Mouse (Mus musculus) MEL (cell line): ENCODE measurements around the gene Gramd1a. TPM values are rescaled to one million over a fixed set of nuclear protein-coding genes. Genes with fewer than 3 reads are reported as not detected.

Experiments
- DNase-seq: peaks from one replicate; pipeline ENCODE4 v3.0.0; 2011; ENCODE audit warnings: low read depth, low spot score
- H3K27ac ChIP-seq: 2 replicates; pipeline ENCODE4 v1.5.1; 2012; ENCODE audit warnings: low read depth, mild to moderate bottlenecking, control low read depth, low read length, moderate library complexity; ENCODE audit not compliant: control insufficient read depth
- H3K27me3 ChIP-seq, 2 experiments: fragments of 150-350 bp in 1 of 2; sonication (generic) in 1 of 2; 2 replicates each; pipeline ENCODE4 v1.6.1; 2012; ENCODE audit warnings: low read length in 2 of 2, mild to moderate bottlenecking in 2 of 2, improper control_type of control experiment in 1 of 2, moderate library complexity in 1 of 2; ENCODE audit not compliant: insufficient read depth in 2 of 2, control insufficient read depth in 1 of 2
- H3K36me3 ChIP-seq, 2 experiments: 2 replicates each; pipeline ENCODE4 v1.6.1; 2012 to 2014; ENCODE audit warnings: low read length in 2 of 2, improper control_type of control experiment in 1 of 2, inconsistent platforms in 1 of 2, mild to moderate bottlenecking in 1 of 2; ENCODE audit not compliant: insufficient read depth in 2 of 2, control insufficient read depth in 1 of 2
- H3K4me1 ChIP-seq, 2 experiments: fragments of 150-350 bp in 1 of 2; sonication (generic) in 1 of 2; 2 replicates each; pipeline ENCODE4 v1.6.1; 2012; ENCODE audit warnings: low read length in 2 of 2, improper control_type of control experiment in 1 of 2, mild to moderate bottlenecking in 1 of 2; ENCODE audit not compliant: insufficient read depth in 2 of 2, control insufficient read depth in 1 of 2
- H3K4me3 ChIP-seq, 2 experiments: fragments of 150-350 bp in 1 of 2; sonication (generic) in 1 of 2; 2 replicates each; pipeline ENCODE4 v1.5.1; 2012; ENCODE audit warnings: low read depth in 2 of 2, low read length in 2 of 2, mild to moderate bottlenecking in 2 of 2, moderate library complexity in 2 of 2, control low read depth in 1 of 2, improper control_type of control experiment in 1 of 2; ENCODE audit not compliant: control insufficient read depth in 1 of 2, insufficient read depth in 1 of 2
- H3K79me2 ChIP-seq: 2 replicates; pipeline ENCODE4 v1.6.1; 2012; ENCODE audit warnings: mild to moderate bottlenecking, low read length, moderate library complexity; ENCODE audit not compliant: control insufficient read depth, poor library complexity, insufficient read depth
- H3K9ac ChIP-seq: 2 replicates; pipeline ENCODE4 v1.6.1; 2012; ENCODE audit warnings: low read depth, mild to moderate bottlenecking, control low read depth, low read length, moderate library complexity; ENCODE audit not compliant: control insufficient read depth, poor library complexity, severe bottlenecking
- H3K9me3 ChIP-seq: fragments of 150-350 bp; sonication (generic); replicated peaks from 2 replicates; pipeline ENCODE4 v1.6.1; 2012; ENCODE audit warnings: mild to moderate bottlenecking, low read length, improper control_type of control experiment, moderate library complexity; ENCODE audit not compliant: insufficient read depth
- BHLHE40 ChIP-seq: IDR thresholded peaks from 2 replicates; pipeline ENCODE4 v1.6.1; 2012; ENCODE audit warnings: low read depth, mild to moderate bottlenecking, inconsistent platforms, low read length, improper control_type of control experiment, borderline replicate concordance
- CHD1 ChIP-seq: IDR thresholded peaks from 2 replicates; pipeline ENCODE4 v1.6.1; 2012; ENCODE audit warnings: low read depth, mild to moderate bottlenecking, inconsistent platforms, low read length, improper control_type of control experiment
- E2F4 ChIP-seq: IDR thresholded peaks from 2 replicates; pipeline ENCODE4 v1.6.1; 2011; ENCODE audit warnings: low read depth, low read length, improper control_type of control experiment, borderline replicate concordance
- JUND ChIP-seq: IDR thresholded peaks from 2 replicates; pipeline ENCODE4 v1.6.1; 2011; ENCODE audit warnings: low read depth, mild to moderate bottlenecking, improper control_type of control experiment, low read length
- MAFK ChIP-seq: IDR thresholded peaks from 2 replicates; pipeline ENCODE4 v1.6.1; 2011; ENCODE audit warnings: low read depth, mild to moderate bottlenecking, low read length, improper control_type of control experiment, borderline replicate concordance
- MXI1 ChIP-seq: IDR thresholded peaks from 2 replicates; pipeline ENCODE4 v1.6.1; 2011; ENCODE audit warnings: mild to moderate bottlenecking, low read depth, low read length, improper control_type of control experiment
- MYB ChIP-seq: IDR thresholded peaks from 2 replicates; pipeline ENCODE4 v1.6.1; 2011; ENCODE audit warnings: mild to moderate bottlenecking, low read depth, low read length, improper control_type of control experiment
- NELFE ChIP-seq: IDR thresholded peaks from 2 replicates; pipeline ENCODE4 v1.6.1; 2011; ENCODE audit warnings: low read depth, low read length, improper control_type of control experiment
- POLR2AphosphoS2 ChIP-seq: IDR thresholded peaks from 2 replicates; pipeline ENCODE4 v1.6.1; 2011; ENCODE audit warnings: low read length, improper control_type of control experiment
- RAD21 ChIP-seq: IDR thresholded peaks from 2 replicates; pipeline ENCODE4 v1.6.1; 2011; ENCODE audit warnings: mild to moderate bottlenecking, low read depth, low read length, improper control_type of control experiment
- RCOR1 ChIP-seq: IDR thresholded peaks from 2 replicates; pipeline ENCODE4 v1.6.1; 2012; ENCODE audit warnings: low read depth, mild to moderate bottlenecking, inconsistent platforms, low read length, improper control_type of control experiment
- SIN3A ChIP-seq: IDR thresholded peaks from 2 replicates; pipeline ENCODE4 v1.6.1; 2012; ENCODE audit warnings: low read length, improper control_type of control experiment, inconsistent platforms
- SMC3 ChIP-seq: IDR thresholded peaks from 2 replicates; pipeline ENCODE4 v1.6.1; 2011; ENCODE audit warnings: low read depth, low read length, improper control_type of control experiment
- TAL1 ChIP-seq: IDR thresholded peaks from 2 replicates; pipeline ENCODE4 v1.6.1; 2012; ENCODE audit warnings: mild to moderate bottlenecking, inconsistent platforms, low read length, moderate library complexity, mixed read lengths
- TBP ChIP-seq: IDR thresholded peaks from 2 replicates; pipeline ENCODE4 v1.8.0; 2011; ENCODE audit warnings: low read depth, low read length, improper control_type of control experiment
- TCF12 ChIP-seq: IDR thresholded peaks from 2 replicates; pipeline ENCODE4 v1.6.1; 2014; ENCODE audit warnings: low read depth, mild to moderate bottlenecking, inconsistent platforms, low read length, improper control_type of control experiment, moderate library complexity
- UBTF ChIP-seq: IDR thresholded peaks from 2 replicates; pipeline ENCODE4 v1.6.1; 2012; ENCODE audit warnings: low read depth, mild to moderate bottlenecking, inconsistent platforms, low read length, improper control_type of control experiment, moderate library complexity, borderline replicate concordance; ENCODE audit not compliant: insufficient read depth
- USF1 ChIP-seq: IDR thresholded peaks from 2 replicates; pipeline ENCODE4 v1.6.1; 2014; ENCODE audit warnings: low read depth, mild to moderate bottlenecking, inconsistent platforms, low read length, improper control_type of control experiment, moderate library complexity
- USF2 ChIP-seq, 2 experiments: IDR thresholded peaks; 2 replicates each; pipeline ENCODE4 v1.6.1; 2011 to 2012; ENCODE audit warnings: improper control_type of control experiment in 2 of 2, low read length in 2 of 2, borderline replicate concordance in 1 of 2, inconsistent platforms in 1 of 2, low read depth in 1 of 2, mild to moderate bottlenecking in 1 of 2; ENCODE audit not compliant: insufficient read depth in 1 of 2
- ZC3H11A ChIP-seq: IDR thresholded peaks from 2 replicates; pipeline ENCODE4 v1.6.1; 2012; ENCODE audit warnings: low read depth, mild to moderate bottlenecking, inconsistent platforms, low read length, improper control_type of control experiment
- ZNF384 ChIP-seq: IDR thresholded peaks from 2 replicates; pipeline ENCODE4 v1.6.1; 2012; ENCODE audit warnings: low read depth, mild to moderate bottlenecking, inconsistent platforms, low read length, improper control_type of control experiment
- polyA plus RNA-seq, 2 experiments: library from polyadenylated mRNA; stranded (reverse) in 1 of 2; unstranded in 1 of 2; fragments of >175 nt in 1 of 2; fragments of >200 nt in 1 of 2; gene quantifications; 2 replicates each; pipeline versions ENCODE4 v1.2.1 to v1.2.4; 2012; ENCODE audit warnings: low replicate concordance in 2 of 2, low read depth in 1 of 2; ENCODE audit not compliant: insufficient read length in 2 of 2, insufficient read depth in 1 of 2, missing spikeins in 1 of 2
- total RNA-seq: library from RNA; depleted of rRNA; stranded (reverse); fragments of 300-350 nt; gene quantifications from 2 replicates; pipeline ENCODE4 v1.2.3, GENCODE M21; 2012; rRNA removed

Gene Gramd1a
- total RNA-seq (18.2 and 21.8 TPM in 2 replicates), polyA plus RNA-seq (10 to 100 TPM in 1 of 2 experiments, not detected in 1; 65.7 TPM)

DNA sequence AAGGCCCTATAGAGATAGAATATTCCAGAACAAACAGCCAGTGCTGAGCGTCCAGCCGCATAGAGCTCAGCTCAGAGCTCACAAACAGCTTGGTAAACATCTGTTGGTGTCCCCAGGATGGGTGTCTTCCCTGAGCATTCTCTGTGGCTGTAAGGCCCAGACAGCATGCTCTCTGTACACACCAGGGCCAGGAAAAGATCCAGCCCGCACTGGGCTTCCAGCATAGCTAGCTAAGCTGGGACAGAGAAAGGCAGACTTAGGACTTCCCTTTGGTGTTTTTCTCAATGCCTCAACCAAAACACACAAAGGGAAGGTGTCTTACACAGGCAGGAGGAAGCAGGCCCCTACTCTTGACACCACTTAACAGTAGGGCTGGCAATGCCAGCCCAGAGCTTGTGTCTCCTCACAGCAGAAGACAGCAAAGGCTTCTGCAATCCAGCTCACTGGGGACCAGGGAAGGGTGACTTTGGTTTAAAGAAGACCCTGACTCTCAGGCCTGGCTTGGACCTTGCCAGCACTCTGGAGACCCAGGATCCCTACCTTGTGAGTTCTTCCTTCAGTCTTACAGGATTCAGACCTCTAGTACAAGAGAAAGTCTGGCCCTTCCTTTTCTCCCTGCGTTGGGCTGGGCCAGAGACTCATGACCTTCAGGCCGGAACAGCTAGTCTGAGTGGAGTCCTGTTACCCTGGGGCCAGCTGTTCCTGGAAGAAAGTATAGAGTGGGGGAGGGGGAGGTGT lies at the start of gene Gramd1a:
Gramd1a (minus strand) TSS at position 601 of the 738 bp plus-strand sequence.
- Histone ChIP-seq H3K4me1 (peaks cover 0 to 19% of the 10 kb centered on the region in 2 experiments; a peak in 2 of 4 replicates), H3K27ac (no peak within 1 kb of the TSS), H3K36me3 (peaks cover 0 to 5% of the 10 kb centered on the region in 2 experiments; a peak in 2 of 4 replicates), H3K79me2 (peaks cover 4% of the 10 kb centered on the region), H3K9me3 (no peaks in the 10 kb centered on the region), H3K9ac (no peak within 1 kb of the TSS), H3K27me3 (no peaks in the 10 kb centered on the region), H3K4me3 (0 out of 4 replicates have a peak within 1 kb of the TSS, but pooled peaks of 1 of the 2 experiments have one; percentile 14)
- no peak for DNase-seq
- TF ChIP-seq ZNF384 (no peak), MXI1 (no peak), UBTF (no peak), MYB (no peak), TCF12 (no peak), RAD21 (no peak), RCOR1 (no peak), POLR2AphosphoS2 (no peak)

DNA sequence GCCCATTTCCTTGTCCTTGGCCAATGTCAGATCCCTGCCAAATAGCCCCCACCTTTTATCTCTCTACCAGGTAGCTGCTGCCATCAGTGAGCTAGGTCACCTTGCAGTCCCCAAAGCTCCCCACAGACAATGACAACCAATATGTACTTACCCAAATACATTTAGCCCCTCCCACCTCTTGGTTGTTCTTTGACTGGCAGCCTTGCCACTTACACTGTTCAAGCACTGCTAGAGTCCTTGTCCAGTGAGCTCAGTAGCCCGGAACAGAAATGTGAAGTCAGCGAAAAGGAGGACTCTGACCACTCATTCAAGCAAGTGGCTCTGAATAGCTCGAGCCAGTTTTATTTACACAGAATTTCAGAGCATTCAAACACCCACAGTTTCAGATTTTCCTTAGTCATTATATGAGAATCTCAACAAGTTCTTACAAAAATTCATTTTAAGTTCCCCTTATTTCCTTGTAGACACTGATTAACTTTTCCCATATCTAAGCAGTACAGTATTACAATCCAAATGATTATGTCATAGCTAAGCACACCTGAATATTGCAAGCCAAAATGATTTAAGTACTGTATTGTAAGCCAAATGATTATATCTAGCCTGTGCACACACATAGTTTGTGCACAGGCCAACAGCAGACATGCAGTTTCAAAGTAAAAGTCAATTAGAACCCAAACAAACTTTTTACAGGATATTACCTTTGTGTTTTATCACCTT lies 40.1 kb upstream of the Gramd1a start:
- Histone ChIP-seq H3K27me3 (peaks cover 0 to 6% of the 10 kb centered on the region in 2 experiments; a peak in 2 of 4 replicates), H3K9ac (no peak overlapping the region), H3K4me1 (no peaks in the 10 kb centered on the region), H3K36me3 (no peaks in the 10 kb centered on the region), H3K79me2 (no peaks in the 10 kb centered on the region), H3K9me3 (no peaks in the 10 kb centered on the region), H3K27ac (no peak overlapping the region), H3K4me3 (no peak overlapping the region)
- no peak for DNase-seq
- TF ChIP-seq CHD1 (no peak), ZNF384 (no peak), USF1 (no peak), UBTF (no peak), MXI1 (no peak), TCF12 (no peak), RAD21 (no peak), NELFE (no peak), BHLHE40 (no peak), SIN3A (no peak), MAFK (no peak), SMC3 (no peak), TAL1 (no peak), MYB (no peak), ZC3H11A (no peak), E2F4 (no peak), TBP (no peak), USF2 (IDR thresholded peaks at IDR 0.05; ENCODE audit: borderline replicate concordance in 1 of 2, insufficient read depth in 1 of 2, low read depth in 1 of 2, low read length in 2 of 2) (no peak), JUND (no peak)
